9 mouse cellular contexts compared by ENCODE assay signal in genomic region chr9:69357834-69358233, GRCm38 (mm10). TPM values are rescaled to one million over a fixed set of nuclear protein-coding genes. Genes with fewer than 3 reads are reported as not detected.
DNase-seq lines count a peak whose midpoint lies in the region; ATAC-seq and TF ChIP-seq lines count a peak whose summit lies in the region.
"Had no signal": no experiment of that assay in that cellular context is flagged by ENCODE, and none has a peak within 500 bp of the region (broad histone marks: within the 10 kb centered on the region; RNA-seq: fewer than 3 reads in every experiment).

No protein-coding gene starts in this region.

- no peak overlapping the region for H3K4me2 ChIP-seq in hindbrain, postnatal 0 days (ENCODE audit: low read depth, low read length)
- H3K4me2 ChIP-seq: heart, embryonic 13.5 days had no signal

- no peak overlapping the region for H3K4me3 ChIP-seq in testis, adult 2 months (ENCODE audit: control insufficient read depth, low read depth, low read length)
- no peak overlapping the region for H3K4me3 ChIP-seq in hindbrain, postnatal 0 days (ENCODE audit: low read length)
- H3K4me3 ChIP-seq: heart, embryonic 13.5 days had no signal

- ATAC-seq in hindbrain, postnatal 0 days, result no peak

- H3K36me3 ChIP-seq in testis, adult 2 months (ENCODE audit: control insufficient read depth, insufficient read depth, low read length), result no peaks in the 10 kb centered on the region
- H3K36me3 ChIP-seq in hindbrain, postnatal 0 days (ENCODE audit: insufficient read depth, low read length), result no peaks in the 10 kb centered on the region
- H3K36me3 ChIP-seq: heart, embryonic 13.5 days had no signal

- H3K9me3 ChIP-seq in hindbrain, postnatal 0 days (ENCODE audit: low read length), result no peaks in the 10 kb centered on the region
- H3K9me3 ChIP-seq: heart, embryonic 13.5 days had no signal

- no peak overlapping the region for H3K27ac ChIP-seq in testis, adult 2 months (ENCODE audit: control insufficient read depth, insufficient read depth, low read depth, low read length)
- no peak overlapping the region for H3K27ac ChIP-seq in hindbrain, postnatal 0 days
- H3K27ac ChIP-seq: heart, embryonic 13.5 days had no signal

- peak; percentile 47; the same call in 1 of the 2 replicates for TF ChIP-seq CTCF in testis, adult 2 months (IDR thresholded peaks at IDR 0.05; ENCODE audit: control insufficient read depth, insufficient read depth, insufficient replicate concordance, low read depth, low read length)
- peak; percentile 93 for TF ChIP-seq CTCF in hindbrain, postnatal 0 days (IDR thresholded peaks at IDR 0.05; ENCODE audit: low read depth)

- H3K27me3 ChIP-seq in testis, adult 2 months (ENCODE audit: control insufficient read depth, insufficient read depth, low read length), result no peaks in the 10 kb centered on the region
- H3K27me3 ChIP-seq in hindbrain, postnatal 0 days (ENCODE audit: insufficient read depth, low read length), result no peaks in the 10 kb centered on the region
- H3K27me3 ChIP-seq: heart, embryonic 13.5 days had no signal

- H3K4me1 ChIP-seq in testis, adult 2 months (ENCODE audit: control insufficient read depth, insufficient read depth, low read length), result no peaks in the 10 kb centered on the region
- no peaks in the 10 kb centered on the region for H3K4me1 ChIP-seq in hindbrain, postnatal 0 days (ENCODE audit: insufficient read depth, low read length)
- H3K4me1 ChIP-seq: heart, embryonic 13.5 days had no signal

- WGBS in hindbrain, postnatal 0 days, result 38% methylated on average over 3 of the region's 3 CpGs

- intact Hi-C loops in left cerebral cortex, postnatal 4 days (cut with DNase I), result loop anchor here (5.0 kb wide), 1 partner anchor 124 kb away; no protein-coding TSS in a partner anchor

- no peak overlapping the region for H3K9ac ChIP-seq in hindbrain, postnatal 0 days (replicated peaks; ENCODE audit: low read length)
- H3K9ac ChIP-seq: heart, embryonic 13.5 days had no signal

- TF ChIP-seq POLR2A in testis, adult 2 months (IDR thresholded peaks at IDR 0.05; ENCODE audit: control insufficient read depth, low read depth, low read length), result no peak

- no peak for DNase-seq in testis, postnatal 14 days (ENCODE audit: low spot score)
- DNase-seq in adrenal gland, adult 18-20 months (ENCODE audit: low spot score in 2 of 2), result peak; percentile 47 to 49
- peak; percentile 79 for DNase-seq in embryo, embryonic 10 days (ENCODE audit: low spot score)
- DNase-seq in hindbrain, postnatal 0 days (ENCODE audit: low spot score), result peak; percentile 76
- DNase-seq in left cerebral cortex, postnatal 4 days, result peak; percentile 51
- peak; percentile 40 for DNase-seq in ovary, postnatal 36 days (ENCODE audit: low spot score)
- peak; percentile 10 to 31 for DNase-seq in urinary bladder, postnatal 36 days (ENCODE audit: low spot score in 2 of 2)

RNA-seq across cellular contexts. Expression of gene Ice2, which starts 39.9 kb away (rescaled TPM):
- polyA plus RNA-seq in testis, adult 2 months (2012; rRNA removed), result 2.9 and 3.1 TPM in 2 replicates
- 10 to 100 TPM; 15.0 to 16.1 TPM for total RNA-seq in adrenal gland, adult 18-20 months (2021)
- 3.7 and 9.1 TPM in 2 replicates for total RNA-seq in hindbrain, postnatal 0 days (2014; rRNA removed)
- 7.3 TPM in 2 replicates for polyA plus RNA-seq in hindbrain, postnatal 0 days (2015; fragmentation: Nextera tagmentation; extraction: Ambion mirVana)
- total RNA-seq in left cerebral cortex, postnatal 4 days (2021), result 10 to 100 TPM; 11.7 to 14.2 TPM
